Mouse (Mus musculus): ENCODE data around the gene Hook2.

DNA sequence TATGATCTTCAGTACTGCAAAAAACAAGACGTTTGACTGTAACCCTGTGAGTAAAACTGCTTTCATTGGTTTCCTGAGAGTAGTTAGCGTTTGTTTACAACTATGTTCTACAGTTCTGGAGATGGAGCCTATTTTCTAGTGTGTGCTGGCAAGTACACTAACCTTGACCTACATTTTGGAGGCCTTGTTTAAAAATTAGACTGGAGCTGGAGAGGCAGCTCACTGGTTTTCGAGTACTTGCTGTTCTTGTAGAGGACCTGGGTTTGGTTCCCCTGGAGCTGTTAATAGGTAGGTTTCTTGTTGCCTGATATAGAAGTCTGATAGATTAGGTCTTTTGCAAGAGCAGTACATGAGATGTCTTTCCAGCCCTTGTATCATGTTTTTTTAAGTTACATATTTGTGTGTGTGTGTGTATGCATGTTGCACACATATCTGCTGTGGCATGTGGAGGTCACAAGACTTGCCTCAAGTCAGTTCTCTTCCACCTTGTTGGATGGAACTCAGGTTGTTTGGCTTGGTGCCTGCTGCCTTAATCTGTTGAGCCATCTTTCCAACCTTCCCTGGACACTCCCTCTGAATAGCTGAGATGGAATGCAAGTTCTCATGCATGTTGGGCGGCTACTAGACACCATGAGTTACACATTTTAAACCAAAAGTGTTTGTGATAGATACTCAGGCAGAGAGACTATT is 42.4 kb downstream of the Hook2 start:
- TF ChIP-seq GATA1 (IDR thresholded peaks at IDR 0.05; ENCODE audit: low read length) (no peak), TAL1 (IDR thresholded peaks at IDR 0.05; ENCODE audit: low read length) (no peak)

Measured in erythroblast, embryonic 14.5 days (primary cell).